Mouse (Mus musculus) liver, adult 2 months (tissue): ENCODE measurements around the gene Klf11.

Source experiments
- CTCF ChIP-seq: fragments of 200-500 bp; IDR thresholded peaks from 2 replicates; pipeline ENCODE4 v1.5.1; 2011; ENCODE audit warnings: low read depth, low read length, control low read depth
- POLR2A ChIP-seq: fragments of 200-500 bp; IDR thresholded peaks from 2 replicates; pipeline ENCODE4 v1.6.1; 2011; ENCODE audit warnings: low read length, control low read depth; ENCODE audit not compliant: insufficient read depth; ENCODE audit errors: extremely low read depth

- no peak for TF ChIP-seq CTCF
- TF ChIP-seq POLR2A, result no peak
These were observed 47.4 kb downstream of the Klf11 start for GRCm38 (mm10) chr12:24698514-24698913.
